Mouse (Mus musculus) cerebellum, postnatal 36 days (tissue): ENCODE measurements around the gene Fam163b.
A peak's percentile ranks its signal among the peaks of the same experiment; 100 is the strongest.

Experiments used
- DNase-seq, 2 experiments: peaks; one replicate each; pipeline ENCODE4 v3.0.0; 2021 to 2022; ENCODE audit warnings: mixed read lengths in 2 of 2

The Fam163b gene

DNA sequence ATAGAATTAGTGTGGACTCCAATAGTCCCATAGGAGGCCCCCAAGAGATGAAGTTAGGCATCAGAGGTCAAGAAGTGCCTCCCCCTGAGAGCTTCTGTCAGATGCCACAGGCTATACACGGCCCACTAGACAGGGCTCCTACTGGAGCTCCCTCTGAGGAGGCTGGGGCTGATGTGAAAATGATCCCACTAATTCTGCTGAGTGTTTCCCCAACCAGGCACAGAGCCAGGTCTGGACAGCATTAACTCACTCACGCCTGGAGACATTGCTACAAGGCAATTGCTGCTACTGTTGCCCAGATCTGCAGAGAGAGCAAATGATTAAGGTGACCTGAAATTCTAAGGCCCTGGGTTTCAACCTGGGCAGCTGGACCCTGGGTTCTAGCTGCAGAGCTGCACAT, 56.5 kb downstream of the Fam163b start:
- DNase-seq = no peak

DNA sequence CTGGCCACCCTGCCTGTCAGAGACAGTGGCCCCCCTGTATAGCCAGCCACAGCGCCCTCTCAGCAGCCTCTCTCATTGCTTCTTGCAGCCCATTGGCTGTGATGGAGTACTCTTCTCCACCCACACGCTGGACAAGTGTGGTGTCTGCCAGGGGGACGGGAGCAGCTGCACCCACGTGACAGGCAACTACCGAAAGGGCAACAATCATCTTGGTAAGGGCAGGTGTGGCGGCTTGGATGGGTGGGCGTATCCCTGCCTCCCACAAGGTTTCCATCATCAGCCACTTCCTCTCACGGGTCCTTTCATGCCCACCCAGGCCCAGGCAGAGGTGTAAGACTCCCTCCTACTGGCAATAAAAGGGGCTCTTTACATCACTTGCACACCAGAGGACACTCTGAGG, 57.3 kb downstream of the Fam163b start:
- DNase-seq = no peak

DNA sequence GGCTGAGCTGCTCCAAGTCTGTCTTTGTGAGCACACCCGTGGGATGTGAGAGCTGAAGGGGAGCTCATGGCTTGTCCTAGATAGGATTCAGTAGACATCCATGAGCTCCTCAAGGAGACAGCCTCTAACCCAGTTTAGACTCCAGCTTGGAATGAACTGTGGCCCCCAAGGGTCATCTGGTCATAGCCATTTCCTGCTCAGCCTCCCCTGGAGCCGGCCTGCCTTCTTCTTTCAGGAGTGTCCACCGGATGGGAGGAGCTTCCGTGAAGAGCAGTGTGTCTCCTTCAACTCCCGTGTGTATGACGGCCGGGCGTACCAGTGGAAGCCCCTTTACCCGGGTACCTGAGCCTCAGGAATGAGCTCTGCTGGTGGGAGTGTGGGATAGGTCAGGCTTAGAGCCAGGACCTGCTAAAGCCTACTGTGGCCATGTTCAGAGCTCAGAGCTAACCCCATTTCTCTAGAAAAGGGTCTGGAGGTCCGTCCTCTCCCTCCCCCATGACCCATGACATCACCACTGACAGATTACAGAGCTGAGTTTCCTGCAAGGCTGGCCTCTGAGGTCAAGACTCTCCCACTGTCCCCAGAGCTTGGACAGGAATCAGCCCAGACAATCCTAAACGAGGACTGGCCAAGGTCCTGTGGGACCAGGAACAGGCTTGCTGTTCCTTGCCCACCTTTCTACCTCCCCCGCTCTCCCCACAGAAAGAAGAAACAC, 58.4 kb downstream of the Fam163b start:
- no peak for DNase-seq

DNA sequence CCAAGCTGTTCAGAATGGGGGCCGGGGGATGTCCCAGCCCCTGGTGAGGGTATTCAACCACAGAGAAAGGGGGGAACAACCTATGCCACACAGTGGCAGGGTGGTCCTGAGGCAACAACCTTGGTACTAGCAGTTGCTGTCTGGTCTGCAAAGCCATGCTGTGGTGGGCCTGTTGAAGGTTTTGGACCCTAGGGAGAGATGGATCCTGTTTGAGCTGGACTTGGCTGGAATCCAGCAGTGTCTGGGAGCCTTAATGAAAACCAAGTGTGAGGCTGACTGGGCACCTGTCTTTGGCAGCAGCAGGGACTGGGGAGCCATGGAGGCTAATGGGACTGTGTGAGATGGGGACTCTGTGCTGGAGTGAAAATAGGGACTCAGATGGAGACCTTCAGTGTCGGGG, 62.6 kb downstream of the Fam163b start:
- DNase-seq = no peak

DNA sequence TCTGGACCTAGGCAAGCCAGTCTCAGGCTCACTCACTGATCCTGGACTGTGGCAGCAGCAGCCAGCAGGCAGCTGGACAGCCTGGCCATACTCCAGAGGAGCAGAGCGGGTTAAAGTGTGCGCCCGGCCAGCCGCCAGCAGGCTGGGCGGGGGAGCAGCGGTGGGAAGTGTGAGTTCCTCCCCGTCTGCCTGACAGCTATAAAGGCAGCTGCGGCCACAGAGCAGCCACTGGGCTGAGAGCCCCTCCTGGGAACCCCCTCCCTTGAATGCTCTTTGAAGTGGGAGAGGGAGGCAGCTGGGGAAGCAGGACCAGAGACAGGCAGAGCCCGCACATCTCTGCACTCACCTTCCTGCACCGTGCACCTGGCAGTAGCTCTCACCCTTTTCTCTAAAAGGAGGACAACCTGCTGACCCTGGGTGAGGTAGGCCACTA, 63.1 kb downstream of the Fam163b start, which contains the start of gene Adamtsl2:
Gene Adamtsl2, plus strand, starts transcription at position 228 of the 433 bp plus-strand sequence.
- DNase-seq = peak in 1 of 2 experiments; percentile 17

DNA sequence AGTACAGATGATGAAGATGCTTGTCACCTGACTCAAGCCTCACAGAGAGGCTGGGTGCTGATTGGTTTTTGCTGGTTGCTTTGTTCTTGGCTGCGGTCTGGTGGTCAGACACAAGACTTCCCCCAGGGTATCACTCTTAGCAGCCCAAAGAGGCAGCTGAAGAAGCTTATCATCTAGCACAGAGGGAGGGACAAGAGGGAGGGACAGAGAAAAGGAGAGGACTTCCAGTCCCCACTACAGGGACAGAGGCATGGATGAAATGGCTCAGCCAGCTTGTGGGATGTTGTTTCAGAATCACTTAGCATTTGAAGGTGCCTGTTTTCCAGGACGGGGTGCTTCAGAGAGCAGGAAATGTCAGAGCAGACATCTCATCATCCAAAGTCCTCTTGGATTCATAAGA, 64.0 kb downstream of the Fam163b start:
- DNase-seq = no peak

DNA sequence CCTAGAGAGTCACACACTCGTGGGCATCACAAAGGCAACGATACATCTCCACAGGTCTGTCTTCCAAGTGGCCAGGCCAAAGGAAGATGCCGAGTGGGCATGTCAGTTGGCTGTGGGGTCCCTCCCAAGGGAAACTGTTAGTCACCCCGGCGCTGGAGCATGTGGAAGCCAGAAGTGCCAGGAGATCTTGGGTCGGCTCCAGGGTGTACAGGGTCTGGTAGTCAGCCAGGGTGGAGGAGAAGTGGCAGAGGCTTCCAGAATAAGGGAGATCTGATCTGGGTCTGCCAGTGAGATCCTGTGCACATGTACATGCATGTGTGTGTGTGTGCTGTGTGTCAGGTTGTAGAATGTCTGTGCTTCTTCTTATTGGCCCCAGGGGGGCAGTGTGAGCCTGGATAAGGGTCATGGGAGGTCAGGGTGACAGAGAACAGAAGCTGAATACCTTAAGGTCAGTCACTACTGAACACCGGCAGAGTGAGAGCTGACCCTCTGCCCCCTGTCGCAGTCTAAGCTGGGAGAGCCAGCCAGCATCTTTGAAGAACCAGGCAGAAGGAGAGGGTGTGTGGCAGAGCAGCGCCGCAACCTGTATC, 64.5 kb downstream of the Fam163b start:
- no peak for DNase-seq

DNA sequence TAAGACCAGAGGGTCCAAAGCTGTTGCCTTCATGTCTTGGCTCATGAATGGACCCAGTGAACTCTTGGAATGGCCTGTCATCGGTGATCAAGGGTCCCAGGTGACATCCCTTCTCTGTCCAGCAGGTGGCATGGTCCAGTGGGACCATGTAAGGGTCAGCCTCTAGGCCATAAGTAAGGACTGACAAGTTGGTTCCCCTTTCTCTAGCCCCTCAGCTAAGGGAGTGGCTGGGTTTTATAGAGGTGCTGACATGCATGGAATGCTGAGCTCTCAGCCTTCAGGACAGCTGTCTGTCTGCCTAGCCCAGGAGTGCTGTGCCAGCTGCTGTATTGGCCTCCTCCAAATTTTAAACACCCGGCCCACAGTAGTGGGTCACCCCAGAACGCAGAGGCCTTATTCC, 66.8 kb downstream of the Fam163b start:
- DNase-seq = peak; percentile 58 to 59

DNA sequence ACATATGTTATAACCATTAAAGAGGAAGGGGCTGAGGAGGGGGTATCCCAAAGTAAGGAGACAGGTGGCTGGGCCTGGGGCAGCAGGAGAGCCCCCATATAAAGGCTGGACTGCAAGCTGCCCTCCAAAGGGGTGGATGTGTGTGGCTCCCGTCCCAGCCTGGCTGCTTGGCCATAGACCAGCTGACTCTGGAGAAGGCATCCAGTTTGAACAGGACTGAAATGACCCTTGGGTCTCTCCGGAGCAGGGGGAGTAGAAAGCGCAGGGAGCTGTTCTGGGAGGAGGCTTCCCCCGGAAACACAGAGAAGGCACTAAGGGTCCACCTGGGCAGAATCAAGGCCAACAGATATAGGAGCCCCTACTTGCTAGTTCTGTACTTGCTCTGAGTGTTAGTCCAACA, 67.5 kb downstream of the Fam163b start:
- DNase-seq = no peak

DNA sequence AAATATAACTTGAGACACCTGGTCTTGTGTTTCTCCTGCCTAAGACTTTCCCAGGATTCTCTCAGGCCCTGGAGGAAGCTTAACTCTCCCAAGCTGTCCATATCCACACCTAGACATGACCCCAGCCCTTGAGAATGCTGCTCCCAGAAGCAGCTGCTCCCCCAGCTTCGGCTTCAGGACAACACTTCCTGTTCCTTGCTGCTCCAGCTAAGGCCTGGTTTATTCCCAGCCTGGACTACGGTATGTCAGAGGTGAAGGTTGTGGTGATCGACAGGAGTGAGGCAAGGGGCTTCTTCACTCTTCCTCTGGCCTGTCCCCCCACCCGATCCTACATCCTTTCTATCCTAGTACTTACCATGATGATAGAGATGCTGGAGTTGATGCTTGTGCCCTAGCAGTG, 68.9 kb downstream of the Fam163b start:
- no peak for DNase-seq

DNA sequence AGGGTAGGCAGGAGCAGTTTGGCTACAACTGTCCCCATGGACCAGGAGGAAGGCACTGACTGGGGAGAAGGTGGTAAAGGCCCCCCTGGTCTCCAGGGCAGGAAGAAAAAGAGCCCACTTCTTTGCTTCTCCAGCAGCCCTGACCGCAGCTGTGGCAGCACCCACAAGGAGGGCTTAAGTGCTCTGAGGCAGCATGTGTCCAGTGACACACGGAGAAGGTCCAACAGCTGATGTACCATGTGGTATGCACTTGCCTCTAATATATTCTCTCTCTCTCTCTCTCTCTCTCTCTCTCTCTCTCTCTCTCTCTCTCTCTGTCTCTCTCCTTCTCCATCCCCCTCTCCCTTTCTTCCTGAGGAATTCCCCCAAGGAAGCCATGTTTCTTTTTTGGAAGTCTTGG, 70.3 kb downstream of the Fam163b start, which contains the start of gene Mymk:
Gene Mymk, minus strand, starts transcription at position 202 of the 400 bp plus-strand sequence.
- DNase-seq = no peak

DNA sequence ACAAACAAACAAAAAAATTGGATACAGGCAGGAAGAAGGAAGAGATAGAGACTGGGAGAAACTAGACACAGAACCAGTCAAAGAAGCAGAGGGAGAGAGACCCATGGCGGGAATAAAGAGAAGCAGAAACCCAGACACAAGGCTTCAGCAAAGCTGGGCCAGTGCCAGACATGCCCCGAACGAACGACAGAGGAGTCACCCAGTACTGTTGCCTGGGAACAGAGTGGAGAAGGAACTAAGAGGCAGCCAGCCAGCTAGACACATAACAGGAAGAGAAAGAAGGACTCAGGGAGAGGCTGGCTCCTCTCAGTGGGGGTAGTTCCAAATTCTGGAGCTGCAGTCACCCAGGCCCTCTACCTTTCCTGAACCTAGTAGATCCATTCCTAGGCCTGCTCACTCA, 71.2 kb downstream of the Fam163b start:
- peak in 1 of 2 experiments; percentile 24 for DNase-seq

DNA sequence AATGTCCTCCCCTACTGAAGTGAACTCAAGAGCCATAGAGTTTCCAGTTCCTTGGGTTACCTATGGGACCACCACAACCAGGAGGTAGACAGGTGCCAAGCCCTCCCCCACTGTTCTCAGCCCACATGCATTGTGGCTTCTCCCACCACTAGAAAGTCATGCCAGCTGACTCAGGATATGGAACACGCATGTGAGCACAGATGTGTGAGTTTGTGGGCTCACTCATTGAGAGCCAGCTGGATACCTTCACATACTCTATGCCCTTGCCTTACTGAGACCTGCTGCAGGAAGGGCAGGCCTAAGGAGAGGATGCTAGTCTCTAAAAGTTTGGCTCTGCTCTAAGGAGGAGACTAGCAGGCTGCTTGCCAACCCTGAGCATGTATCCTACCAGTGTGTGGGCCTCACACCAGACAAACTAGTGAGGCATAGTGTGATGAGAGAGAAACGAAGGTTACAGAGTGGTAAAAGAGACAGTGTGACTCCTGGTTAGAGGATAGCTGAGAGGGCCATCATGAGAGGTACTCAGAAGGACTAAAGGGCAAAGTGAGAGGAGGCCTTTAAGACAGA, 72.0 kb downstream of the Fam163b start:
- no peak for DNase-seq

DNA sequence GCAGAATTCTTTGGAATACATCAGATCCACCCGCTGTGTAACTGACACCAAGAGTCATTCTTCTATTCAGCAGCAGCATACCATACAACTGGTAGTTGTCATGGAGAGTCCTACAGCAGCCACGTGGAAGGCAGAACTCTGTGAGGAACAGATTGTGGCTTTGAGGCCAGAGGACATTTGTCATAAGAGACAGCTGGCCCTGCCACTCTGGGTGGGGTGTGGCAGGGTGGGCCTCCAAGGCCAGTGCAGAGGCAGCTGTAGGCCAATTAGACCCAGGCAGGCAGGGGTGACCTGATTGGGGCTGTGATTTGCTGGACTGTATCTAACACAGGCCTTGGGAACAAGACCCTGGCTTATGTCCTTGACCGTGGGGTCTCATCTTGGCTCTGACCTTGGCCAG, 72.6 kb downstream of the Fam163b start:
- DNase-seq = no peak

DNA sequence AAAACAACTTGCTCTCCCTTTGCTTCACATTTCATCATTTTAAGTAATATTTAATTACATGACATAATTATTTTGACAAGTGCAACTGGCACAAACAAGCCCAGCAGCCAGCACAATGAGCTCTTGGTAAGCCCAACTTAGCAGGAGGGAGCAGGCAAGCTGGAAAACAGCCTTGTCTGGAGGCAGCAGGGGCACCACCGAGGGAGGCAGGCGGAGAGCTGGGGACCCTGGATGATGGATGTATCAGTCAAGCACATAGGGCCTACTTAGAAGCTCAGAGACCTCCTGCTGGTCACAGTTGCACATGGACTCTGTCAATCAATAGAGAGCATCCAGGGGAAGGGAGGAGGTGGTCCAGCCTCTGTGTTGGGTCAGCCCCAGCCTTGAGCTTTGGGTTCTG, 74.3 kb downstream of the Fam163b start:
- no peak for DNase-seq

DNA sequence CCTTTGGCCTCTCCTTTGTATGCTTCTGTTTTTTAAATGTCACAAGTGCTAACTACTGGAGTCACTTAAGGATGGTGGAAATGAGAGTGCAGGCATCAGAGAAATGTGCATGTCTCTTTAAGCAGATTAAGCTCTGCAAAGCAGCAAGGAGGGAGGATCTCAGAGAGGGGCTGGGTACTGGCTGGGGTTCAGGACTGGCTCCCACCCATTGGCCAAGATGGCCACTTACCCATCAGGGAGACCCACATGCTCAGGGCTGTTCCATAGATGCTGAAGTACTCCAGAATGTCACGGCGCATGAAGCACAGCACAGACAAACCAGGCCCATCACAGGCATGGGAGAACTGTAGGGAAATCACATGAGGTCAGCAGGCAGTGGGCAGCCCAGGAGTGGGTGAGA, 75.2 kb downstream of the Fam163b start:
- no peak for DNase-seq
